Mouse (Mus musculus) heart, embryonic 10.5 days (tissue): ENCODE data around the gene Baz1b. TPM values are rescaled to one million over a fixed set of nuclear protein-coding genes. Genes with fewer than 3 reads are reported as not detected.

Source experiments
- DNase-seq: peaks from one replicate; pipeline ENCODE4 v3.0.0-alpha.2; 2017; ENCODE audit warnings: low spot score
- H3K27ac ChIP-seq: fragments of 300-500 bp; sonication (generic); 2 replicates; pipeline ENCODE4 v1.5.1; 2016; ENCODE audit warnings: mild to moderate bottlenecking
- H3K27me3 ChIP-seq: fragments of 300-500 bp; sonication (generic); 2 replicates; pipeline ENCODE4 v1.6.1; 2016; ENCODE audit warnings: mild to moderate bottlenecking; ENCODE audit not compliant: poor library complexity, insufficient read depth, severe bottlenecking
- H3K36me3 ChIP-seq: fragments of 300-500 bp; sonication (generic); 2 replicates; pipeline ENCODE4 v1.6.1; 2016; ENCODE audit warnings: mild to moderate bottlenecking, moderate library complexity
- H3K4me1 ChIP-seq: fragments of 300-500 bp; sonication (generic); 2 replicates; pipeline ENCODE4 v1.6.1; 2016; ENCODE audit warnings: mild to moderate bottlenecking
- H3K4me3 ChIP-seq: fragments of 300-500 bp; sonication (generic); 2 replicates; pipeline ENCODE4 v1.5.1; 2016; ENCODE audit warnings: mild to moderate bottlenecking, moderate library complexity
- H3K9me3 ChIP-seq: fragments of 300-500 bp; sonication (generic); 2 replicates; pipeline ENCODE4 v1.6.1; 2016; ENCODE audit warnings: mild to moderate bottlenecking, moderate library complexity
- WGBS: fragments of 180-500 bp; shearing (Covaris S2); methylation state at CpG from one replicate; pipeline ENCODE4 v1.1.7; 2016; 5-methylcytosine and 5-hydroxymethylcytosine counted together
- microRNA-seq: library from miRNA; unstranded; fragments of <30 nt; microRNA quantifications from one replicate; pipeline ENCODE4, GENCODE M21; 2017
- polyA plus RNA-seq: library from polyadenylated mRNA; unstranded; fragments of >200 nt; fragmentation: Nextera tagmentation; extraction: Ambion mirVana; gene quantifications from 2 replicates; pipeline ENCODE4 v1.2.1, GENCODE M21; 2016

The Baz1b gene
- polyA plus RNA-seq, 1 experiment from 2014 or later, result 44.4 TPM

- Histone ChIP-seq H3K36me3 (no peaks in the 10 kb centered on the region), H3K4me1 (peaks cover 34% of the 10 kb centered on the region), H3K9me3 (no peaks in the 10 kb centered on the region), H3K27me3 (peaks cover 11% of the 10 kb centered on the region), H3K27ac (no peak overlapping the region), H3K4me3 (no peak overlapping the region)
- 79% methylated on average over 12 of the region's 12 CpGs for WGBS
- no peak for DNase-seq
Measured at GRCm38 (mm10) chr5:135271563-135272165, 84.6 kb downstream of the Baz1b start.

GRCm38 (mm10) chr5:135274663-135275396 is 87.8 kb downstream of the Baz1b start:
- H3K27me3 ChIP-seq, result peaks cover 21% of the 10 kb centered on the region
- H3K9me3 ChIP-seq, result no peaks in the 10 kb centered on the region
- H3K27ac ChIP-seq, result peak overlapping the region; percentile 79
- no peak for DNase-seq
- H3K36me3 ChIP-seq, result no peaks in the 10 kb centered on the region
- peak overlapping the region; percentile 43 for H3K4me3 ChIP-seq
- WGBS, result 17% methylated on average over 15 of the region's 15 CpGs
- peaks cover 26% of the 10 kb centered on the region for H3K4me1 ChIP-seq

- peaks cover 25% of the 10 kb centered on the region for H3K4me1 ChIP-seq
- H3K4me3 ChIP-seq, result peak overlapping the region; percentile 55
- H3K9me3 ChIP-seq, result no peaks in the 10 kb centered on the region
- no peaks in the 10 kb centered on the region for H3K36me3 ChIP-seq
- no peak for DNase-seq
- peak overlapping the region; percentile 83 for H3K27ac ChIP-seq
- WGBS, result 1% methylated on average over 36 of the region's 36 CpGs
- peaks cover 21% of the 10 kb centered on the region for H3K27me3 ChIP-seq
Measured at GRCm38 (mm10) chr5:135276597-135276996, 89.5 kb downstream of the Baz1b start.

GRCm38 (mm10) chr5:135280226-135280625 is 93.2 kb downstream of the Baz1b start:
- Histone ChIP-seq H3K27me3 (peaks cover 21% of the 10 kb centered on the region), H3K9me3 (no peaks in the 10 kb centered on the region), H3K36me3 (no peaks in the 10 kb centered on the region), H3K4me1 (peaks cover 11% of the 10 kb centered on the region), H3K27ac (no peak overlapping the region), H3K4me3 (no peak overlapping the region)
- DNase-seq, result no peak
- WGBS, result 69% methylated on average over 9 of the region's 9 CpGs

- Histone ChIP-seq H3K27ac (no peak overlapping the region), H3K36me3 (no peaks in the 10 kb centered on the region), H3K4me1 (no peaks in the 10 kb centered on the region), H3K4me3 (no peak overlapping the region), H3K27me3 (peaks cover 4% of the 10 kb centered on the region; the same call in 1 of the 2 replicates), H3K9me3 (no peaks in the 10 kb centered on the region)
- DNase-seq, result peak; percentile 52
- WGBS, result 74% methylated on average over 3 of the region's 3 CpGs
Measured at GRCm38 (mm10) chr5:135285211-135285610, 98.1 kb downstream of the Baz1b start.

GRCm38 (mm10) chr5:135286185-135286584 is 99.1 kb downstream of the Baz1b start:
- Histone ChIP-seq H3K36me3 (no peaks in the 10 kb centered on the region), H3K4me3 (no peak overlapping the region), H3K27ac (no peak overlapping the region), H3K4me1 (no peaks in the 10 kb centered on the region; the same call in 1 of the 2 replicates), H3K9me3 (no peaks in the 10 kb centered on the region), H3K27me3 (peaks cover 9% of the 10 kb centered on the region)
- DNase-seq, result peak; percentile 88
- WGBS, result 0% methylated on average over 6 of the region's 6 CpGs

- peak; percentile 74 for DNase-seq
- no peaks in the 10 kb centered on the region; the same call in 1 of the 2 replicates for H3K4me1 ChIP-seq
- H3K27me3 ChIP-seq, result peaks cover 9% of the 10 kb centered on the region
- 73% methylated on average over 5 of the region's 5 CpGs for WGBS
- H3K36me3 ChIP-seq, result no peaks in the 10 kb centered on the region
- no peak overlapping the region for H3K4me3 ChIP-seq
- H3K27ac ChIP-seq, result no peak overlapping the region
- H3K9me3 ChIP-seq, result no peaks in the 10 kb centered on the region
Measured at GRCm38 (mm10) chr5:135286926-135287325, 99.9 kb downstream of the Baz1b start.

- 71% methylated on average over 6 of the region's 6 CpGs for WGBS
- Histone ChIP-seq H3K27me3 (peaks cover 9% of the 10 kb centered on the region), H3K27ac (no peak overlapping the region)
Measured at GRCm38 (mm10) chr5:135290703-135291102, 103.6 kb downstream of the Baz1b start.

GRCm38 (mm10) chr5:135291193-135291592 is 104.1 kb downstream of the Baz1b start:
- H3K4me1 ChIP-seq, result no peaks in the 10 kb centered on the region; the same call in 1 of the 2 replicates
- DNase-seq, result peak; percentile 65
- no peak overlapping the region for H3K4me3 ChIP-seq
- WGBS, result 51% methylated on average over 4 of the region's 4 CpGs
- no peaks in the 10 kb centered on the region for H3K36me3 ChIP-seq
- no peak overlapping the region for H3K27ac ChIP-seq
- peaks cover 9% of the 10 kb centered on the region for H3K27me3 ChIP-seq
- H3K9me3 ChIP-seq, result no peaks in the 10 kb centered on the region

More at GRCm38 (mm10) chr5:135290703-135291102, 103.6 kb downstream of the Baz1b start:
- peak; percentile 58 for DNase-seq
- Histone ChIP-seq H3K4me1 (no peaks in the 10 kb centered on the region; the same call in 1 of the 2 replicates), H3K36me3 (no peaks in the 10 kb centered on the region), H3K9me3 (no peaks in the 10 kb centered on the region), H3K4me3 (no peak overlapping the region)

GRCm38 (mm10) chr5:135292001-135292400 is 104.9 kb downstream of the Baz1b start:
- WGBS, result 81% methylated on average over 2 of the region's 2 CpGs
- DNase-seq, result peak; percentile 69
- Histone ChIP-seq H3K27me3 (peaks cover 9% of the 10 kb centered on the region), H3K9me3 (no peaks in the 10 kb centered on the region), H3K27ac (no peak overlapping the region), H3K4me1 (no peaks in the 10 kb centered on the region; the same call in 1 of the 2 replicates), H3K36me3 (no peaks in the 10 kb centered on the region), H3K4me3 (no peak overlapping the region)

Small RNAs within 50 kb of the gene (microRNA-seq; reads per million reads assigned to microRNA genes)
- not detected for gene Gm25315

Other genes with a start within 250 kb of the Baz1b start
- gene Cldn4, start 240.3 kb upstream of the Baz1b start, polyA plus RNA-seq, result 2.8 and 6.9 TPM in 2 replicates
- gene Cldn3, start 201.1 kb upstream of the Baz1b start, polyA plus RNA-seq, result 2.7 and 10.2 TPM in 2 replicates
- 57.8 and 63.7 TPM in 2 replicates for gene Abhd11, start 178.1 kb upstream of the Baz1b start, polyA plus RNA-seq
- gene Stx1a, start 163.8 kb upstream of the Baz1b start, polyA plus RNA-seq, result 8.5 and 8.6 TPM in 2 replicates
- gene Dnajc30, start 123.1 kb upstream of the Baz1b start, polyA plus RNA-seq, result 24.5 and 27.6 TPM in 2 replicates
- 99.4 and 134 TPM in 2 replicates for gene Bud23, start 122.3 kb upstream of the Baz1b start, polyA plus RNA-seq
- 2.4 and 7.1 TPM in 2 replicates for gene Vps37d, start 109.0 kb upstream of the Baz1b start, polyA plus RNA-seq
- 1.00 and 3.0 TPM in 2 replicates for gene Mlxipl, start 97.4 kb upstream of the Baz1b start, polyA plus RNA-seq
- gene Tbl2, start 37.6 kb upstream of the Baz1b start, polyA plus RNA-seq, result 25.1 and 25.4 TPM in 2 replicates
- 39.2 and 45.3 TPM in 2 replicates for gene Bcl7b, start 19.0 kb upstream of the Baz1b start, polyA plus RNA-seq
- 4.5 and 7.2 TPM in 2 replicates for gene Fzd9, start 64.0 kb downstream of the Baz1b start, polyA plus RNA-seq
- gene Fkbp6, start 162.8 kb downstream of the Baz1b start, polyA plus RNA-seq, result 0.15 and 0.21 TPM in 2 replicates
- gene Trim50, start 166.0 kb downstream of the Baz1b start, polyA plus RNA-seq, result not detected in 2 replicates
- gene Nsun5, start 182.7 kb downstream of the Baz1b start, polyA plus RNA-seq, result 27.2 and 33.5 TPM in 2 replicates
- 11.1 and 17.2 TPM in 2 replicates for gene Pom121, start 207.3 kb downstream of the Baz1b start, polyA plus RNA-seq